Mouse (Mus musculus) cerebellum, adult 2 months (tissue): ENCODE data around the gene Commd1.

Experiments
- CTCF ChIP-seq: fragments of 200-500 bp; IDR thresholded peaks from 2 replicates; pipeline ENCODE4 v1.5.1; 2011; ENCODE audit warnings: low read depth, mild to moderate bottlenecking, control low read depth, low read length, moderate library complexity, borderline replicate concordance; ENCODE audit not compliant: insufficient read depth
- POLR2A ChIP-seq: fragments of 200-500 bp; IDR thresholded peaks from 2 replicates; pipeline ENCODE4 v1.6.1; 2011; ENCODE audit warnings: low read length, control low read depth, borderline replicate concordance; ENCODE audit not compliant: insufficient read depth

DNA sequence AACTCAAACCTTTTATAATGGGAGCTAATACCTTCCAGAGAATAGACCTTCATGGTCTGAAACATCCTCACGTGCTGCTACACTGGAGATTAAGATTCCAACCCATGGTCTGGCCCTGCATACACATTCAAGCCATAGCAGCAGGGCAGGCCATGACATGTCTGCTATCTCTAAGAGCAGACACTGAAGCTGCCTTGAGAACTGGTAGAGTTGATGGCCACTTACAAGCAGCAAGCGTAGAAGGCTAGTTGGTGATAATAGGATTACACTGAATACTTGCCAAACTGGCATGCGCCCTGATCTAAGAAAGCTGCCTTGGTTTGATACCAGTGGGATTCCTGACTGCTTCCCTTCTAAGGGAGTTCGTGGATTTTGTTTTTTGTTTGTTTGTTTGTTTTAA is 68.4 kb downstream of the Commd1 start:
- TF ChIP-seq CTCF (no peak), POLR2A (no peak)
